Mouse (Mus musculus) midbrain, embryonic 11.5 days (tissue): ENCODE measurements around the gene Nckap1l. TPM values are rescaled to one million over a fixed set of nuclear protein-coding genes. Genes with fewer than 3 reads are reported as not detected.

Source experiments
- ATAC-seq: fragments of 200-750 bp; cut with Nextera tagmentation; 2 replicates; pipeline ENCODE4 v1.8.0; 2017; ENCODE audit warnings: moderate TSS enrichment, moderate library complexity; ENCODE audit not compliant: low FRiP score
- DNase-seq: peaks from one replicate; pipeline ENCODE4 v3.0.0; 2015; ENCODE audit warnings: low spot score; ENCODE audit errors: missing footprints
- H3K27ac ChIP-seq: fragments of 300-500 bp; sonication (generic); 2 replicates; pipeline ENCODE4 v1.5.1; 2014; ENCODE audit warnings: low read depth, low read length
- H3K27me3 ChIP-seq: fragments of 300-500 bp; sonication (generic); 2 replicates; pipeline ENCODE4 v1.6.1; 2014; ENCODE audit warnings: mild to moderate bottlenecking, low read length, moderate library complexity, mixed read lengths; ENCODE audit not compliant: control insufficient read depth, insufficient read depth
- H3K36me3 ChIP-seq: fragments of 300-500 bp; sonication (generic); 2 replicates; pipeline ENCODE4 v1.6.1; 2014; ENCODE audit warnings: mild to moderate bottlenecking, low read length, moderate library complexity, mixed read lengths; ENCODE audit not compliant: control insufficient read depth, insufficient read depth
- H3K4me1 ChIP-seq: fragments of 300-500 bp; sonication (generic); 2 replicates; pipeline ENCODE4 v1.6.1; 2014; ENCODE audit warnings: low read length; ENCODE audit not compliant: control insufficient read depth, insufficient read depth
- H3K4me2 ChIP-seq: fragments of 300-500 bp; sonication (generic); 2 replicates; pipeline ENCODE4 v1.6.1; 2014; ENCODE audit warnings: mild to moderate bottlenecking, moderate library complexity
- H3K4me3 ChIP-seq: fragments of 300-500 bp; sonication (generic); 2 replicates; pipeline ENCODE4 v1.5.1; 2014; ENCODE audit warnings: low read depth, low read length
- H3K9ac ChIP-seq: fragments of 300-500 bp; sonication (generic); 2 replicates; pipeline ENCODE4 v1.6.1; 2014; ENCODE audit warnings: low read length
- H3K9me3 ChIP-seq: fragments of 300-500 bp; sonication (generic); 2 replicates; pipeline ENCODE4 v1.6.1; 2016; ENCODE audit warnings: low read length; ENCODE audit not compliant: control insufficient read depth
- WGBS: fragments of 180-500 bp; shearing (Covaris S2); extraction: QIAGEN DNeasy Blood & Tissue Kit; methylation state at CpG from one replicate; pipeline ENCODE4 v1.1.7; 2014; 5-methylcytosine and 5-hydroxymethylcytosine counted together
- polyA plus RNA-seq: library from polyadenylated mRNA; unstranded; fragments of >200 nt; fragmentation: Nextera tagmentation; extraction: Ambion mirVana; gene quantifications from 2 replicates; pipeline ENCODE4 v1.2.1, GENCODE M21; 2014

Nckap1l gene
- polyA plus RNA-seq, 1 experiment from 2014 or later, result 2.7 TPM

GRCm38 (mm10) chr15:103509317-103509716 lies 55.7 kb downstream of the Nckap1l start:
- DNase-seq, result no peak
- Histone ChIP-seq H3K27me3 (no peaks in the 10 kb centered on the region), H3K9me3 (no peaks in the 10 kb centered on the region), H3K9ac (no peak overlapping the region), H3K4me1 (peaks cover 11% of the 10 kb centered on the region), H3K4me2 (no peak overlapping the region), H3K4me3 (no peak overlapping the region), H3K27ac (no peak overlapping the region), H3K36me3 (no peaks in the 10 kb centered on the region)
- no peak for ATAC-seq
- 58% methylated on average over 3 of the region's 3 CpGs for WGBS

DNA sequence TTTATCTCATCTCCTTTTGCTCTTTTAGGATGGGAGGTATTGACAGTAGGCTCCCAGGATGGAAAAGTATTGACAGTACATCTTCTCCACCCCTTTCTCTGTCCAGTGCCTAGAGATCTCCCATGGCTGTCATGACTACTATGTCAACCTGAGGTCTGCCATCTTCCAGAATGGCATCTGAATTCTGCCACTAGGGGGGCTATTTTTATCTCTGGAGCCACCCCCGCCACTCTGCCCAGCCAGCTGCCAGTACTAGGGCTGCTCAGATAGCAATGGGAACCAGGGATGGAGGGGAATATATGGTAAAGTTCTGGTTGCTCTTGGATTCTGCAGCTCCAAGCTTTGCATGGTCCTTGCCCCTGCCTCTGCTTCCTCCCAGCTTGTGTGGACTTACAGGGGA lies 58.1 kb downstream of the Nckap1l start:
- peaks cover 31% of the 10 kb centered on the region for H3K4me1 ChIP-seq
- H3K27me3 ChIP-seq, result no peaks in the 10 kb centered on the region
- WGBS, result 59% methylated on average over 1 of the region's 1 CpGs
- no peak overlapping the region for H3K9ac ChIP-seq
- DNase-seq, result no peak
- H3K27ac ChIP-seq, result no peak overlapping the region
- no peak overlapping the region for H3K4me3 ChIP-seq
- no peak overlapping the region for H3K4me2 ChIP-seq
- no peaks in the 10 kb centered on the region for H3K9me3 ChIP-seq
- ATAC-seq, result no peak
- H3K36me3 ChIP-seq, result no peaks in the 10 kb centered on the region

- no peaks in the 10 kb centered on the region for H3K9me3 ChIP-seq
- H3K27ac ChIP-seq, result peak overlapping the region; percentile 51
- H3K9ac ChIP-seq, result peak overlapping the region; percentile 44; the same call in 1 of the 2 replicates
- H3K36me3 ChIP-seq, result no peaks in the 10 kb centered on the region
- peak overlapping the region; percentile 49 for H3K4me2 ChIP-seq
- DNase-seq (peak; percentile 91), ATAC-seq (peak; percentile 38)
- 10% methylated on average over 7 of the region's 7 CpGs for WGBS
- H3K4me3 ChIP-seq, result no peak overlapping the region
- H3K27me3 ChIP-seq, result no peaks in the 10 kb centered on the region
- peaks cover 42% of the 10 kb centered on the region for H3K4me1 ChIP-seq
These were observed 60.0 kb downstream of the Nckap1l start for GRCm38 (mm10) chr15:103513621-103514031.

- peak overlapping the region; percentile 51 for H3K27ac ChIP-seq
- WGBS, result 3% methylated on average over 10 of the region's 10 CpGs
- peak overlapping the region; percentile 49 for H3K4me2 ChIP-seq
- DNase-seq (peak; percentile 96), ATAC-seq (peak; percentile 92)
- H3K4me1 ChIP-seq, result peaks cover 47% of the 10 kb centered on the region
- H3K36me3 ChIP-seq, result no peaks in the 10 kb centered on the region
- H3K4me3 ChIP-seq, result peak overlapping the region; percentile 24; the same call in 1 of the 2 replicates
- no peaks in the 10 kb centered on the region for H3K27me3 ChIP-seq
- peak overlapping the region; percentile 44; the same call in 1 of the 2 replicates for H3K9ac ChIP-seq
- no peaks in the 10 kb centered on the region for H3K9me3 ChIP-seq
These were observed 60.5 kb downstream of the Nckap1l start for GRCm38 (mm10) chr15:103514119-103514518.

- no peaks in the 10 kb centered on the region for H3K36me3 ChIP-seq
- H3K9me3 ChIP-seq, result no peaks in the 10 kb centered on the region
- peaks cover 55% of the 10 kb centered on the region for H3K4me1 ChIP-seq
- no peaks in the 10 kb centered on the region for H3K27me3 ChIP-seq
- DNase-seq (no peak), ATAC-seq (no peak)
- H3K4me3 ChIP-seq, result 0 out of 2 replicates have a peak overlapping the region, but pooled peaks have one; percentile 24
- peak overlapping the region; percentile 59 for H3K9ac ChIP-seq
- peak overlapping the region; percentile 49 for H3K4me2 ChIP-seq
- WGBS, result 26% methylated on average over 3 of the region's 3 CpGs
- H3K27ac ChIP-seq, result peak overlapping the region; percentile 37; the same call in 1 of the 2 replicates
These were observed 61.3 kb downstream of the Nckap1l start for GRCm38 (mm10) chr15:103514914-103515313.

DNA sequence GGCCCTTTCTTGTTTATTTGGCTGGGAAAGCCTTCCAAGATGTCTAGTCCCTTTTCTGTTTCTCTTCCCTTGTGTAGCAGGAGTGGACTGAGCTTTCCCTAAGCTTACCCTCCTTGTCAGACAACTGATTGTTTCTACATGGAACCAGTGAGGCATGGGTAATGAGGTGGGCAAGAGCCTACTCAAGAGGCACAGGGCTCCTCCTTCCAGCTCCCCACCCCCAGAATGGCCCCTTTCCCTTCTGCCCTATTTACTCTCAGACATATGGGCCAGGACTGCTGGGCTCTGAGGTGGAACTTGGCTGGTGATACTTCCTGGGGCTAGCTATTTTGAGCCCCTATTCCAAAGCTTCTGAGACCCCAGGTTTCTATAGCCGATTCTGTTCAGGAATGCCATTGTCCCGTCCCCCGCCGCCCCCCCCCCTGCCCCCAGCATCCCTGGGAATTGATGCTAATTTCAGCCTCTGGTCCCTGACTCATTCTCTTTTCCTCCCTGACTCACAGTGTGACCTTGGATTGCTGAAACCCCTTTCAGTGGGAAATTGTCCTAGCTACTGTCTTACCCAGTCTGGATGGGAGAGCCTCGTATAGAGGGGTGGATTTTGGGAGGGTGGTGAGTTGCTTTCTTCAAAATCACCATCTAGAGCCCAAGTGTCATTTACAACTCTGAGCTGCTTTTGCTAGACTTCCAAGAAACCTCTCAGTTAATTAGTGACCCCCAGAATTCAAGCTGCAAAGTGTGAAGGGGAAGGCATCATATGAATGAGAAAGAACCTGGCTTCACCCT lies 65.2 kb downstream of the Nckap1l start:
- DNase-seq (peak; percentile 95), ATAC-seq (peak; percentile 78)
- Histone ChIP-seq H3K4me3 (no peak overlapping the region), H3K9ac (peak overlapping the region; percentile 32; the same call in 1 of the 2 replicates), H3K27me3 (no peaks in the 10 kb centered on the region), H3K4me1 (peaks cover 71% of the 10 kb centered on the region), H3K9me3 (no peaks in the 10 kb centered on the region), H3K4me2 (peak overlapping the region; percentile 23), H3K36me3 (no peaks in the 10 kb centered on the region), H3K27ac (peak overlapping the region; percentile 96)
- WGBS, result 4% methylated on average over 5 of the region's 5 CpGs

DNA sequence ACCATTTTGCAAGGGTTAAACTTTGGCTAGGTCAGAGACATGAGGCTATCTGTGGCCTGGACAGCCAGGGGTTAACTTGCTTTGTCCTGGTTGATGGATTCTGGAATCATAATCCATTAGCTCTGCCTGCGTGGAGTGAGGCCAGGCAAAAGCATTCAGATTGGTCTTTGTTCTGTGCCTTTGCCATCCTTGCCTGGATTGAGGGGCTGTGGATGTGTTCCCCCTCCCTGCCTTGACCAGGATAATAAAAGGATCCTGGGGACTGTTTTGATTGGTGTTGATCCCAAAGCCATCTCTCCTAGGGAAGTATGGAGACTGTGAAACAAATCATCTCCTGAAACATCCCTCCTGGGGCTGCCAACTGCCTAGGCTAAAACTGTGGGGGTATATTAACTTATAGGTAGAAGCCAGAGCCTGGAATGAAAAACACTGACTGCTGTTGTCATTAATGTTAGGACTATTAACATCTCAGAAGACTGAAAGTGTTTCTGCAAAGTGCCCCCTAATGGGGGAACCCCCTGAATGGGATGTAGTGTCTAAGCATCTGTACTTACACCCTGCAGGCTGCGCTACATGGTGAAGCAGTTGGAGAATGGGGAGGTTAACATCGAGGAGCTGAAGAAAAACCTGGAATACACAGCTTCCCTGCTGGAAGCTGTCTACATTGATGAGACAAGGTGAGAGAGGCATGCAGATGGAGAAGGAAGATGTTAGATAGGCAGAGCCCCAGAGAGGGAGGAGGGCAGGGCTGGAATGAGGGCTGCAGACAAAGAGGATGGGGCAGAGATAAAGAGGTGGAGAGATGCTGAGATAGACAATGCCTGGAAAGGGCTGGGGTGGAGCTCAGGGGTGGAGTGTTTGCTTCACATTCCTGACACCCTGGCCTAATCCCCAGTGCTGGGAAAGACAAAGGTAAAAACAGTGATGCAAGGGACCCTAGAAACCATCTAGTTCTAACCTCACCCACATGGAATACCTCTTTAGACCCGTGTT lies 66.1 kb downstream of the Nckap1l start:
- Histone ChIP-seq H3K9ac (peak overlapping the region; percentile 60), H3K9me3 (no peaks in the 10 kb centered on the region), H3K4me1 (peaks cover 66% of the 10 kb centered on the region), H3K27me3 (no peaks in the 10 kb centered on the region), H3K4me2 (peak overlapping the region; percentile 23), H3K36me3 (peaks cover 1% of the 10 kb centered on the region; the same call in 1 of the 2 replicates), H3K27ac (peak overlapping the region; percentile 96), H3K4me3 (no peak overlapping the region)
- peak; percentile 79 for ATAC-seq
- DNase-seq, result peak; percentile 93
- WGBS, result 11% methylated on average over 4 of the region's 4 CpGs

DNA sequence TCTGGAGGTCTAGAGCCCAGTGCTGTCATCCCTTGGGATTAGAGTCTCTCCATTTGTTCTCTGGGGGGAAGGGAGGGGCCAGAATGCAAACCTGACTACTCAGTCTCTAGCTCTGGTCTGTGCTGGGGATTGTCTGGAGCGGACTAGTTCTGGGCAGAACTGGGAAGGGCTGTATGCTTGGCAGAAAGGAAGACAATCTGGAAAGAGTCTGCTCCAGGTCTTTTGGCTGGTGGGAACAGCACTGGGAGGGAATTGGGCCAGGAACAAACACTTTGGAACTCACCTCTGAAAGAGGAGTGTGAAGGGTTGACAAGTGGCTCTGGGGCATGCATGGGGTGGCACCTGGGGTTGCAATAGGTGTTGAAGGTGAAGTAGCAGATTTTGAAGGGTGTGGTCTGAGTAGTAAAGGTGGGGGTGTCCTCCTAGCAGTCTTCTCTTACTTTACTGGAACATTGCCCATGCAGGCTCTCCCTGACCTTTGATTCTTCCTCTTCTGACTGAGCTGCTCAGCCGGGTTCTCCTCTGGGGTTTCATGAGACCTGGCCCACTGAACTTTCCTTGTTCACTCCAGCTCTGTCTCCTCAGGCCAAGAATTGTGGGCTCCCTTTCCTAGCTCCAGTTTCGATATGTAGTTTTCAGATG lies 69.0 kb downstream of the Nckap1l start:
- ATAC-seq, result no peak
- Histone ChIP-seq H3K4me3 (no peak overlapping the region), H3K9me3 (no peaks in the 10 kb centered on the region), H3K36me3 (peaks cover 10% of the 10 kb centered on the region), H3K27ac (no peak overlapping the region), H3K27me3 (no peaks in the 10 kb centered on the region), H3K4me2 (no peak overlapping the region), H3K4me1 (peaks cover 45% of the 10 kb centered on the region), H3K9ac (no peak overlapping the region)
- no peak for DNase-seq
- 59% methylated on average over 3 of the region's 3 CpGs for WGBS
